Mouse (Mus musculus) limb, embryonic 10.5 days (tissue): ENCODE measurements around the gene Vps37b. TPM values are rescaled to one million over a fixed set of nuclear protein-coding genes. Genes with fewer than 3 reads are reported as not detected.

Experiments used
- DNase-seq: peaks from one replicate; pipeline ENCODE4 v3.0.0-alpha.2; 2017; ENCODE audit warnings: low spot score
- H3K27ac ChIP-seq: fragments of 300-500 bp; sonication (generic); 2 replicates; pipeline ENCODE4 v1.5.1; 2016; ENCODE audit warnings: mild to moderate bottlenecking
- H3K27me3 ChIP-seq: fragments of 300-500 bp; sonication (generic); 2 replicates; pipeline ENCODE4 v1.6.1; 2016; ENCODE audit warnings: low read depth, mild to moderate bottlenecking; ENCODE audit not compliant: poor library complexity, severe bottlenecking
- H3K36me3 ChIP-seq: fragments of 300-500 bp; sonication (generic); 2 replicates; pipeline ENCODE4 v1.6.1; 2016; ENCODE audit warnings: mild to moderate bottlenecking, moderate library complexity
- H3K4me1 ChIP-seq: fragments of 300-500 bp; sonication (generic); 2 replicates; pipeline ENCODE4 v1.6.1; 2016
- H3K4me3 ChIP-seq: fragments of 300-500 bp; sonication (generic); 2 replicates; pipeline ENCODE4 v1.5.1; 2016; ENCODE audit warnings: mild to moderate bottlenecking, moderate library complexity
- H3K9me3 ChIP-seq: fragments of 300-500 bp; sonication (generic); replicated peaks from 2 replicates; pipeline ENCODE4 v1.6.1; 2016; ENCODE audit warnings: mild to moderate bottlenecking
- WGBS: fragments of 180-500 bp; shearing (Covaris S2); methylation state at CpG from one replicate; pipeline ENCODE4 v1.1.7; 2016; 5-methylcytosine and 5-hydroxymethylcytosine counted together
- polyA plus RNA-seq: library from polyadenylated mRNA; unstranded; fragments of >200 nt; fragmentation: Nextera tagmentation; extraction: Ambion mirVana; gene quantifications from 2 replicates; pipeline ENCODE4 v1.2.1, GENCODE M21; 2016

Gene Vps37b
- polyA plus RNA-seq, 1 experiment from 2014 or later, result 42.6 TPM

DNA sequence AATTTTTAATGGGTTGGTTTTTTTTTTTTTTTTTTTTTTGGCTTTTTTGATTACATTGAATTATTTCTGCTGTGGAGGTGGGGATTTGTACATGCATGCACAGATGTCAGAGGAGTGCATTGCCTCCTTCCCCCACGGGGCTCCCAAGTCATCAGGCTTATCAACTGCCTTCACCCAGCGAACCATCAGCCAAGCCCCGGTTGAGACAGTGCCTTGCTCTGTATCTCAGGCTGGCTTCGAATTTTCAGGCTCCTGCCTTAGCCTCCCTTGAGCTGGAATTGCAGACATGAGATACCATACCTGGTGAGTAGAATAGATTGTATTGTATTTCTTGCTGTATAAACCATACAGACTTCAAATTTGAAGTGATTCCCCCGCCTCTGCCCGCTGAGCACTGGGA, 7.5 kb upstream of the Vps37b start:
- H3K4me3 ChIP-seq, result no peak overlapping the region
- H3K36me3 ChIP-seq, result no peaks in the 10 kb centered on the region
- H3K4me1 ChIP-seq, result peaks cover 14% of the 10 kb centered on the region
- 92% methylated on average over 6 of the region's 6 CpGs for WGBS
- H3K9me3 ChIP-seq, result no peaks in the 10 kb centered on the region
- H3K27me3 ChIP-seq, result no peaks in the 10 kb centered on the region
- DNase-seq, result no peak
- H3K27ac ChIP-seq, result no peak overlapping the region

GRCm38 (mm10) chr5:124036836-124037235, 4.8 kb upstream of the Vps37b start:
- Histone ChIP-seq H3K9me3 (no peaks in the 10 kb centered on the region), H3K27ac (no peak overlapping the region), H3K4me1 (peaks cover 9% of the 10 kb centered on the region), H3K4me3 (no peak overlapping the region), H3K36me3 (no peaks in the 10 kb centered on the region), H3K27me3 (no peaks in the 10 kb centered on the region)
- WGBS, result 89% methylated on average over 5 of the region's 5 CpGs
- DNase-seq, result no peak

- Histone ChIP-seq H3K4me1 (peaks cover 10% of the 10 kb centered on the region), H3K9me3 (no peaks in the 10 kb centered on the region), H3K4me3 (no peak overlapping the region), H3K27me3 (no peaks in the 10 kb centered on the region), H3K36me3 (no peaks in the 10 kb centered on the region), H3K27ac (no peak overlapping the region)
- 51% methylated on average over 6 of the region's 6 CpGs for WGBS
- DNase-seq, result no peak
These were observed 4.3 kb upstream of the Vps37b start for GRCm38 (mm10) chr5:124036341-124036740.

DNA sequence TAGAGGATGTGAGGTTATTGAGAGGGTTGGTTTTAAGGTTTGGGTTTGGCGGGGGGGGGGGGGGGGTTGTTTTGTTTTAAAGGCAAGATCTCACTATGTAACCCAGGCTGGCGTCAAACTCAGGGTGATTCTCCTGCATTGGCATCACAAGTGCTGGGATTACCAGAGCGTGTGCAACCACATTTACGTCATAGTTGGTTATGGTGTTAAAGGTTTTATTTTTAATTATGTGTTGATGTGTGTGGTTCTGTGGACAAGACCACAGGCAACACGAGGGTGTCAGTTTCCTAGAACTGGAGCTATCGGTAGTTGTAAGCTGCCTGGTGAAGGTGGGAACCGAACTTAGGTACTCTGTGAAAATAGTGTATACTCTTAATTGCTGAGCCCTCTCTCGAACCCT, 3.7 kb upstream of the Vps37b start:
- 76% methylated on average over 8 of the region's 8 CpGs for WGBS
- no peaks in the 10 kb centered on the region for H3K27me3 ChIP-seq
- H3K27ac ChIP-seq, result no peak overlapping the region
- H3K4me1 ChIP-seq, result peaks cover 16% of the 10 kb centered on the region
- H3K36me3 ChIP-seq, result no peaks in the 10 kb centered on the region
- H3K9me3 ChIP-seq, result no peaks in the 10 kb centered on the region
- no peak for DNase-seq
- H3K4me3 ChIP-seq, result no peak overlapping the region

DNA sequence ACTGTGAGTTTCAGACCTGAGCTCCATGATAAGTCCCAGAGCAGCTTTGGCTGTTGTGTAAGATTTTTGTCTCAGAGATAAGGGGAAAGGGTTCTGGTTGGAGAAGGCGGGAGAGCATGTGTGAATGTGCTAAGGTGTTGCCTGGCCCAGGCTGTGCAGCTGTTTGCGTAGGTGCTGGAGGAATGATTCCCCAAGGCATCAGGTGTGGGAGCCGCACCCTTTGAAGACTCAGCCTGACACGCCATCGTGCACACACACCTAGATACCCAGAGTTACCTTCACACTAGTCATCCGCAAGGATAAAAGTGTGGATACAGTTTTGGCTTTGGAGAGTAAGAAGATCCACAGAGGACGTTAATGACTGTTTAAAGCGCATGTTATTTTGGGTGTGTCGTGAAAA, 3.3 kb upstream of the Vps37b start:
- 88% methylated on average over 9 of the region's 9 CpGs for WGBS
- H3K9me3 ChIP-seq, result no peaks in the 10 kb centered on the region
- H3K36me3 ChIP-seq, result no peaks in the 10 kb centered on the region
- no peak for DNase-seq
- peaks cover 20% of the 10 kb centered on the region for H3K4me1 ChIP-seq
- no peaks in the 10 kb centered on the region for H3K27me3 ChIP-seq
- H3K4me3 ChIP-seq, result no peak overlapping the region
- no peak overlapping the region for H3K27ac ChIP-seq

- Histone ChIP-seq H3K27ac (no peak overlapping the region), H3K4me3 (no peak overlapping the region), H3K4me1 (peaks cover 22% of the 10 kb centered on the region), H3K27me3 (no peaks in the 10 kb centered on the region), H3K9me3 (no peaks in the 10 kb centered on the region), H3K36me3 (peaks cover 6% of the 10 kb centered on the region)
- 81% methylated on average over 11 of the region's 11 CpGs for WGBS
- DNase-seq, result no peak
These were observed 2.4 kb upstream of the Vps37b start for GRCm38 (mm10) chr5:124034471-124034870.

- Histone ChIP-seq H3K27me3 (no peaks in the 10 kb centered on the region), H3K4me1 (peaks cover 22% of the 10 kb centered on the region), H3K27ac (peak overlapping the region; percentile 91), H3K36me3 (peaks cover 30% of the 10 kb centered on the region), H3K9me3 (no peaks in the 10 kb centered on the region), H3K4me3 (peak overlapping the region; percentile 76)
- 2% methylated on average over 26 of the region's 26 CpGs for WGBS
- DNase-seq, result peak; percentile 63
These were observed 758 bp downstream of the Vps37b start for GRCm38 (mm10) chr5:124031068-124031955.

DNA sequence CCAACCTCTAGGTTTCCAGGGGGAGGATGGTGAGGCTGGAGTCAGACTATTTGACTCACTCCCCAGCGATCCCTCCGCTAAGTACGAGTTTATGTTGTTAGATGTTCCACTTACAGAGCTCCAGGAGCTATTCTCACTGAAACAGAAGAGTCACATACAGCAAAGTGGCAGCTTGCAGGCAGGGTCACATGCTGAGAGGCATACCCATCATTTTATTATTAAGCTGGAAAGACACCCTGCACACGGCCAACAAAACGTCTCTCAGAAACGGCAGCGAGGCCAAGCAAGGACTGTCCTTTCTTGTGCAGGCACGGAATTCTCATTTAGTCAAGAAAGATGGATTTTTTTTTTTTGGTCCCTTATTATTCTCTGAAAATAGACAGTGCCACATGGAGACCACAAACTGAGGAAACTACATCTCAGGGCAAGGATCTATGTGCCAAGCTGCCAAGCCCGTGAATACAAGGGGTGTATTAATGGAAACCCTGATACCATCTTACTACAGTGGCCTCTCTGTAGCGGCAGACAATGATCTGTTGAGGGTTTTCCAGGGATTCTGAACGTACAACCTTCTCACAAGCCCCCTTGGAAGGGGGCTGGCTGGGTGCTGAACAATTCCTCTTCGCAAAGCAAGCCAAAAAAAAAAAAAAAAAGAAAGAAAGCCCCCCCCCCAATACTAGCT, 1.5 kb downstream of the Vps37b start:
- Histone ChIP-seq H3K9me3 (no peaks in the 10 kb centered on the region), H3K27me3 (no peaks in the 10 kb centered on the region), H3K27ac (peak overlapping the region; percentile 91; the same call in 1 of the 2 replicates), H3K36me3 (peaks cover 38% of the 10 kb centered on the region), H3K4me1 (peaks cover 26% of the 10 kb centered on the region), H3K4me3 (peak overlapping the region; percentile 76)
- 80% methylated on average over 12 of the region's 12 CpGs for WGBS
- DNase-seq, result no peak

- H3K27ac ChIP-seq, result no peak overlapping the region
- peaks cover 35% of the 10 kb centered on the region for H3K4me1 ChIP-seq
- H3K36me3 ChIP-seq, result peaks cover 45% of the 10 kb centered on the region
- DNase-seq, result no peak
- 93% methylated on average over 19 of the region's 19 CpGs for WGBS
- no peaks in the 10 kb centered on the region for H3K9me3 ChIP-seq
- no peaks in the 10 kb centered on the region for H3K27me3 ChIP-seq
- no peak overlapping the region for H3K4me3 ChIP-seq
These were observed 2.6 kb downstream of the Vps37b start for GRCm38 (mm10) chr5:124029220-124030035.

GRCm38 (mm10) chr5:124028680-124029079, 3.4 kb downstream of the Vps37b start:
- peaks cover 39% of the 10 kb centered on the region for H3K4me1 ChIP-seq
- H3K9me3 ChIP-seq, result no peaks in the 10 kb centered on the region
- no peak overlapping the region for H3K4me3 ChIP-seq
- DNase-seq, result no peak
- no peak overlapping the region for H3K27ac ChIP-seq
- H3K36me3 ChIP-seq, result peaks cover 45% of the 10 kb centered on the region
- H3K27me3 ChIP-seq, result no peaks in the 10 kb centered on the region
- WGBS, result 85% methylated on average over 7 of the region's 7 CpGs

DNA sequence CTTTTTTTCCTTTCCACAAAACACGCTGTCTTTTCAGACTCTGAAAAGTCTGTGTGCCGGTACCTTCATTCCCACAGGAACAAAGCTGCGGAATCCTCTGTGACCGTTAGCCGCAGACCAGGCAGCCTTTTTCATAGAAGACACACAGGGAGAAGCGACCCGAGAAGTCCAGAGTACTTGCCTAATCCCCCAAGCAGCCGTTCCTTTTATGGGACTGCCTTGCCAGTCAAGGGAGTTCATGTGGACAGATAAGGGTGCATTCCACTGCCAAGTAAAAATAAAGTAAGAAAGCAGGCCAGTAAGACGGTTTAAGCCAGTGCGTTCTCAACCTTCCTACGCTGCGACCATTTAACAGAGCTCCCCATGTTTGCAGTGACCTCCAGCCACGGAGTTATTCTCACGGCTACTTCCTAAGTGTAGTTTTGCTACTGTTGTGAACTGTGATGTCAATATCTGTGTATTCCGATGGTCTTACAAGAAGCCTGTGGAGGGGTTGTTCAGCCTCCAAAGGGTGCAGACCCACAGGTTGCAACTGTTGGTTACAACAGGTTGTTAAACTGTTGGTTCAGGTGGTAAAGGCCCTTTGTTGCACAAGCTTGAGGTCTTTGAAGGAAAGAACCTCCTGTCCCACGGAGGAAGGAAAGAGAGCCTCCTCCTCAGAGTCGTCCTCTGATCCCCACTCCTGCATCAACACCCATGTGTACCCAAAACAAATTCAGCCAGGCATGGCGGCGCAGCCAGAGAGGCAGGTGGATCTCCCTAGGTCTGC, 4.2 kb downstream of the Vps37b start:
- WGBS, result 85% methylated on average over 19 of the region's 19 CpGs
- H3K4me1 ChIP-seq, result peaks cover 42% of the 10 kb centered on the region
- no peak for DNase-seq
- H3K36me3 ChIP-seq, result peaks cover 45% of the 10 kb centered on the region
- no peaks in the 10 kb centered on the region for H3K27me3 ChIP-seq
- H3K9me3 ChIP-seq, result no peaks in the 10 kb centered on the region
- H3K4me3 ChIP-seq, result no peak overlapping the region
- H3K27ac ChIP-seq, result no peak overlapping the region

- Histone ChIP-seq H3K27ac (no peak overlapping the region), H3K4me3 (no peak overlapping the region), H3K36me3 (peaks cover 52% of the 10 kb centered on the region), H3K27me3 (no peaks in the 10 kb centered on the region), H3K4me1 (peaks cover 42% of the 10 kb centered on the region), H3K9me3 (no peaks in the 10 kb centered on the region)
- WGBS, result 94% methylated on average over 5 of the region's 5 CpGs
- DNase-seq, result no peak
These were observed 5.5 kb downstream of the Vps37b start for GRCm38 (mm10) chr5:124026568-124026967.
